Mouse (Mus musculus): ENCODE data around the gene Hnrnpf.

Gene Hnrnpf

DNA sequence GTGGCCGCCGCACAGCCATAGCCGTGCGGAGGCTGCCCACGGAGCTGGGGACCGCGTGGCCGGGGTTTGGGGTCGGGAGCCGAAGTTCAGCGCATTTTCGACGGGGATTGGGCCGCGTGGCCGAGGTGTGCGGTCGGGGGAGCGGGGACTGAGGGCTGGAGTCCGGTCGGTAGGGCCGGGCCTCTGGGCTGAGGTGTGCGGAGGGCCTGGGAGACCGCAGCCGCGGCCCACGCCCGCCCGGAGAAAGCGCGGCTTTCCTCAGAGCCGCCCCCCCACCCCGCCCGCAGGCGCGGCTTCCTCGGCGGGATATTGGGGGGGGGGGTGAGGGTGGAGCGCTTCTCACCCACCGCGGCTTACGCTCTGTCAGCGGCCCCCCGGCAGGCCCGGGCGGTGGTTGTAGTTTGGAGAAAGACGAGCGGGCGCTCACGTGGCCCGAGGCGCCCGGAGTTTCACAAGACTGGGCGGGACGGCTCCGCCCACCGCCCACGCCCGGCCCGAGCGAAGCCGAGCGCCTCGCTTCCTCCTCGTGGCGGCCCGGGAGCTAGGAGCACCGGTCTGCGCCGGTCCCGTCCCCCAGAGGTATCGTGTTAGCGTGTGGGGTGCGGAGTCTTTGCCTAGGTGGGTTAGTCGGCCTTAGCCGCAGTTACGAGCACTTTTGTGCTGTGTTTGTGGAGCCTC is 7.3 kb downstream of the Hnrnpf start:
- TF ChIP-seq GATA4 (IDR thresholded peaks at IDR 0.05; ENCODE audit: insufficient replicate concordance, low read length) = no peak

DNA sequence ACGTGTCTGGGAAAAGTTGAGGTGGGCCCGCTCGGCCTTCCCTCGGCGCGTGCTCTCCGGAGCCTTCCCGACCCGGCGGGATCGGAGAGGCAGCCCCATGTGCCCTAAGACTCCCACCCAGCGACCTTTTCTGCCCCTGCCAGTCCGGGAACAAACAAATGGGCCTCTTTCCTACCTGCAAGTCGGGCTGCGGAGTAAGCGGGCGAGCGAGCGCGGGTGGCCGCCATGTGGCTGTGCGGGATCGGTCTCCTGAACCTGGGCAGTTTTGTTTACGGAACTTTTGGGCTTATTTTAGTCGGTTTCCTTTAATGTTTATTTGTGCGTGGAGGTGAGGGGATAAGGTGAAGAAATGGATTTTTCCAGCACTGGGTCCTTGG is 7.8 kb downstream of the Hnrnpf start:
- TF ChIP-seq GATA4 (IDR thresholded peaks at IDR 0.05; ENCODE audit: insufficient replicate concordance, low read length) = no peak

DNA sequence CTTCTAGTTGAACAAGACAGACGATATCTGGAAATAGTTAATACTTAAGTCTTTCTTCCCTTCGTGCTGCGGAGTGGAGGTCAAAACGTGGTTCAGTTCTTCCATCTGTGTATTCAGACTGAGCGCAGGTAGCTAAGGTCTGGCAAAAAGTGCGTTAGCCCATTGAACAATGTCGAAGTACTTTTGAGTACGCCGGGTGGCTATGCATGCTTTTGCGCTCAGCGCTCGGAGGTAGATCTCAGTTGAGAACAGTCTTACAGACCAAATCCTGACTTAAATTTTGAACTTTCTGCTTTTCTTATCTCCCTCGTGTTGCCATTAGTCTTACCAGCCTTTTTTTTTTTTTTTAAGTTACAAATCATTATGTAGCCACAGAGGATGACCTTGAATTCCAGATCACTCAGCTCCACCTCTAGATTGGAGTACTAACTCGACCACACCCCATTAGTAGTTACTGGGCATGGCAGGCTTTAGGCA is 8.3 kb downstream of the Hnrnpf start:
- no peak for TF ChIP-seq GATA4 (IDR thresholded peaks at IDR 0.05; ENCODE audit: insufficient replicate concordance, low read length)

DNA sequence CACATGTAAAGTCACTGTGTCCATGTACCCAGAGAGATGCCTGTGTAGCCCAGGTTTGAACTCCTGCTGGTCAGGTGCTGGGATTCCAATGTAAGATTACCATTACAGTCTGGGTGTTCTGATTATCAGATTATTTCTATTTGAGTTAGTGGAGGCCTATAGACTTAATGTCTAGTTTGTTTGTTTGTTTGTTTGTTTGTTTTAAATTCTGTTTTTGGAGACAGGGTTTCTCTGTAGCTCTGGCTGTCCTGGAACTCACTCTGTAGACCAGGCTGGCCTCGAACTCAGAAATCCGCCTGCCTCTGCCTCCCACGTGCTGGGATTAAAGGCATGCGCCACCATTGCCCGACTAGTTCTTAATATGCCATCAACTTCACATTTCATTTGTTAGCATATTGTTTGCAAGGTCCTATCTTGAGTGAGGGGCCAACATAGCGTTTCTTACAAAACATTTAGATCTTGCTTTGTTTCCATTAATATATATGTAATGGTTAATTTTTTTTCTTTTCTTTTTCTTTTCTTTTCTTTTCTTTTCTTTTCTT is 10.1 kb downstream of the Hnrnpf start:
- TF ChIP-seq GATA4 (IDR thresholded peaks at IDR 0.05; ENCODE audit: insufficient replicate concordance, low read length) = no peak

DNA sequence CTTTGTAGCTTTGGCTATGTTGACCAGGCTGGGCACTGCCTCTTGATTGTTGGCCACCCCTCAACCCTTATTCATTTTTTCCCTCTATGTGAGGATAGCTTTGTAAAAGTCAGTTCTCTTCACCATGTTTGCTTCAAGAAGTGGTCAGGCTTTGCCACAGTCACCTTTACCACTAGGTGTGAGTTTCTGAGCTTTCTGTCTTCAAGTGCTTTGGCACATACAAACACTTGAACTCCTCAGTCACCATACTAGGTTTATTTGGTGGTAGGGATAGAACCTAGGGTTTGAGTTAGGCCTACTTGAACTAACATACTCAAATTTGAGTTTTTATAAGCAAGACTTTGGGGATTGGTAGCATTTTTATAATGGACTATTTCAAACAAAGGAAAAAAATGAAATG is 14.4 kb downstream of the Hnrnpf start:
- no peak for TF ChIP-seq GATA4 (IDR thresholded peaks at IDR 0.05; ENCODE audit: insufficient replicate concordance, low read length)

DNA sequence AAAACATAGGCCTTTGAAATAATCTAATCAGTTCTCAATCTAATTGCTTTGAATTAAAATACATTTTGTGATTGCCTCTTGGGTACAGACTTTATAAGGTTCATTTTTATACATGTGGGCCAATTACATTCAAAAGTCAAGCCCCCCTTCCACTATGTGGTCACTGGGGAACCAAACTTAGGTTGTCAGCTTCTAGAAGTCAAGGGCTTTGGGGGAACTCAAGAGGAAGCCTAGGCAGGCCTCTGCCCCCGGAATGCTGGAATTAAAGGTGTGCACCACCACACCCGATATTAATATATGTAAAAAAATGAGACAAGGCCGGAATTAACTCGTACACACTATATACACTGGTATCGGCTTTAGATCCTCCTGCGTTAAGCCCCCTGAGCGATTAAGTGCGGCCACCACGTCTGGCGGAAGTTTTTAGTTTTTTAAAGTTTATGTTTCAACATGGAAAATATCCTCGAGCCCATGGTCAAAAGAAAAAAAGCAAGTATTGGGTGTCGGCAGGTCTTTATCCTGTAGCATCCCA is 16.1 kb downstream of the Hnrnpf start:
- no peak for TF ChIP-seq GATA4 (IDR thresholded peaks at IDR 0.05; ENCODE audit: insufficient replicate concordance, low read length)

DNA sequence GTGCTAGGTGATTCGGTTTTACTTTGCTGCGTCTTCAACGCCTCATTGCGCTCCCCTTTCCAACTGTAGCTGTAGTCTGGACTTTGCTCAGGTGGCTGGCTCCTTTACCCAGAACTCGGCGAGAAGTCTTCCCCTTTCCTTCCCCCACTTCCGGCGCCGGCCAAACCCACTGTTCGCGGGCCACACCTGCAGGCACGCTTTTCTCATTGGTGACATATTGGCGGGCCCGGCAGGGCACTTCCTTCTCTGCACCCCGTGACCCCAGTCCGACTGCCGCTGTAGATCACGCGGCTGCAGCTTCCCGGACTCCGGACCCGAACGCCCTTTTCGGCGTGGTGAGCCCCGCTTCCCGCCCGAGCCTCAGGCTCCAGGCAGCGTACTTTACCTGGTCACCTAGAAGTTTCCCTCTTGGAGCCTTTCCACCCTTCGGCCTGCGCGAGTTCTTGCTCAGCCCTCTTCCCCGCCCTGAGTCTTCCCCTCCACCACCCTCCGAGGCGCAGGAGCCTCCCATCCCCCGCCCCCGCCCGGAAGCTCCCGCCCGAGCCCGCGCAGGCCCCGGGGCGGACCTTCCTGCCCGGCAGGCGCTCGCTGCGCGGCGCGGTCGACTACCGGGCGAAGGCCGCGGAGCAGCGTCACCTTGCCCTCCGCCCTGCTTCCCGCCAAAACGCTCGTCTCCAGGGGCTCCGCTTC is 16.8 kb downstream of the Hnrnpf start:
- TF ChIP-seq GATA4 (IDR thresholded peaks at IDR 0.05; ENCODE audit: insufficient replicate concordance, low read length) = no peak; the same call in 1 of the 2 replicates

DNA sequence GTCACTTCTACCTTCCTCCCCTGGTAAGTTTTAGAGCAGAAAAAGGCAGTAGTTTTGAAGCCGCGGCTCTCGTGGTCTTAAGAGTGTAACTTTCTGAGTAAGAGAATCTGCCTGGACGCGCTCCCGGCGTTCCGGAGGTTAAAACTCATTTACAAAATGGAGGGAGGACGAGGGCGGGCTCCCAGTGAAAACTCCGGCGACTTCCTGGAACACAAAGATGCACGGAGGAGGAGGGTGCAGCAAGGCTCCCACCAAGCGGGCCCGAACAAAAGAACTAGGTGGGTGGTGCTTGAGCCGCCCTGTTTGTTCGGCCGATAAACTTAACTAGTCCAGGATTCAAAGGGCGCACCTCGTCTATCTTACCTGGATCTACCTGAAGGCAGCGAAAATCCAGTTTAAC is 17.5 kb downstream of the Hnrnpf start:
- no peak for TF ChIP-seq GATA4 (IDR thresholded peaks at IDR 0.05; ENCODE audit: insufficient replicate concordance, low read length)

DNA sequence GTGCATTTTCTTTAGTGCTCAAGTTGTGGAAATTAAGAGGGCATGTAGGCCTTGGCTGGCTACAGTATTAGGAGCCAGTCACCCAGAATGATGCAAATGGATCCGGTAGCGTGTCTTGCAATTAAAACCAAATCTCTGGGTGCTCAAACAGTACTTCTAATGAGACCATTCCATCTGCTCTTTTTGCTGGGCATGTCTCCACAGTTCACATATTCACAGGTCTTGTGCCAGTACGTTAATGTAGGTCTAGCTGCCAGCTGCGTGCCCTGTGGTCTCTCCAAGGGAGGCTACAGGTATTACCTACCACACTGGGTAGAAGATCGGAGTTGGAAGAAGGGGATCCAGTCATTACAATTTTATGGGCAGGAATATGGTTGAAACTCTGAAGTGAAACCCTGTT is 17.9 kb downstream of the Hnrnpf start:
- TF ChIP-seq GATA4 (IDR thresholded peaks at IDR 0.05; ENCODE audit: insufficient replicate concordance, low read length) = no peak

DNA sequence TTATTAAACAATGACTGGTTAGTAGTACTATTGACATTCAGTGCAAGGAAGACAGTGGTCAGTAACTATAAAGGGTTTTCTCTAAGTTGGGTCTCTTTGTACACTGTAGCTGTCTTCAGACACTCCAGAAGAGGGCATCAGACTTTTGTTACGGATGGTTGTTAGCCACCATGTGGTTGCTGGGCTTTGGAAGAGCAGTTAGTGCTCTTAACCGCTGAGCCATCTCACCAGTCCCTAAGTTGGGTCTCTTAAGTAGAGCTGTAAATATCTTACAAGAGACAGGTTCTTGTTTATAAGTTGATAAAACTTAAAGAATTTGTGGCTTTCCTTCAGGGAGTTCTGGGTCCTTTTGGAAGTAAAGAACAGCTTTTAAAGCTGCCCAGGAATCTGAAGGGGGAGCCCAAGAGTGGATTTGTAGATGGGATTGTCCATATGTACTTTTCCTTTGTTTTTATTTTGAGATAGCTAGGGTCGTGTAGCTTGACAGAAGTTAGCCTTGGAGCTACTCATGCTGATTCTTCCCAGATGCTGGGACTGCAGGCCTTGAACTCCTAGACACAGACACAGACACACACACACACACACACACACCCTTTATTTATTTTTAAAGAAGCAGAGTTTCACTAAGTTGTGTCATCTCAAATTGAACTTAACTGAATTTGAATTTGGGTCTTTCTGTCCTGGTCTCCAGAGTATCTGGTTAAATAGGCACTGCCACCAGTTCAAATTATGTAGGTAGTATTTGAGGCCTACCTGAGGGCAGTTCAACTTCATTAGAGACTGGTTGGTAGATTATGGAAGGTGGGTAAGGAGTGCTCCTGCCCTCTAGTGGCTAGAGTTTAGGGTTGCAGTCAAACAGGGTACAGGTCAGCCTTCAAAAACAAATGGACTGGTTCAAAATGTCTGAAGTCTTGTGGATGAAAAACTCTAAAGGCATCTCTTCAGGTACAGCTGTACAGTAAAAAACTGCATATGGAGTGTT is 20.8 kb downstream of the Hnrnpf start:
- TF ChIP-seq GATA4 (IDR thresholded peaks at IDR 0.05; ENCODE audit: insufficient replicate concordance, low read length) = no peak

DNA sequence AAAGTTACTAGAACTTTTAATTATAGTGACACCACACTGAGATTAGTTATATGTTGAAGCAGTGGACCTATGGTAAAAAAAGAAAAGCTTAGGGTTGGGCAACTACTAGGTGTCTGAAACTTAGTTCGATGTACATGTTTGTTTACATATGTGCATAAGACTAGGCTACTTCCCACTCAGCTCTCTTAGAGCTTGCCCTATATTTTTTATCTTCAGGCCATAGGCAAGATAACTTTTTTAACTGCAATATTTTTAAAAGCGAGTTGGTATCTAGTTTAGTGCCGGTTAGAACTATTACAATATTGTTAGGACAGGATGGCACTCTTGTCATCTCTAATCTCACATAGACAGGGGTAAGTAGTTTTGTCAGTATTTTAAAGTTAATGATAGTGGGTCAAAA is 21.9 kb downstream of the Hnrnpf start:
- TF ChIP-seq GATA4 (IDR thresholded peaks at IDR 0.05; ENCODE audit: insufficient replicate concordance, low read length) = no peak

DNA sequence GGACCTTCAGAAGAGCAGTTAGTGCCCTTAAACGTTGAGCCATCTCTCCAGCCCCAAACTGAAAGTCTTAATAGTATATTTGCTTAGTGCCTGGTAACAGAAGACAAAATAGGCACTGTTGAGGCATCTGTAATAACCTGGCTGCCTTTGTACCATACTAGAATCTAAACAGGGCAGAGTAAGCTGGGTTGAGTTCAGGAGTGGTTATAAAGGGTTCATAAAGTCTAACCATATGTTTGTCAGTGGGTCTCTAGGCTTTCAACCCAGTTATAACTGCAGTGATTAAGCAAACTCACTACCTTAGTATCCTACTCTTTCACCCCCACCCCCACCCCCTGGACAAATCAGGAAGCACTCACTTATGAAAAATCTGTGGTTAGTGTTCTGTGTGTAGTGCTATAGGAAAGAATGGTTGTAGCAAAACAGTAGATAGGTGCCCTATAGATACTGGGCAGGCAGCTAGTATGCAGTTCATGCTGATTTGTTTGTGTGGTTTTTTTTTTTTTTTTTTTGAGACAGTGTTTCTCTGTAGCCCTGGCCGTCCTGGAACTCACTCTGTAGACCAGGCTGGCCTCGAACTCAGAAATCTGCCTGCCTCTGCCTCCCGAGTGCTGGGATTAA is 26.9 kb downstream of the Hnrnpf start:
- no peak for TF ChIP-seq GATA4 (IDR thresholded peaks at IDR 0.05; ENCODE audit: insufficient replicate concordance, low read length)

DNA sequence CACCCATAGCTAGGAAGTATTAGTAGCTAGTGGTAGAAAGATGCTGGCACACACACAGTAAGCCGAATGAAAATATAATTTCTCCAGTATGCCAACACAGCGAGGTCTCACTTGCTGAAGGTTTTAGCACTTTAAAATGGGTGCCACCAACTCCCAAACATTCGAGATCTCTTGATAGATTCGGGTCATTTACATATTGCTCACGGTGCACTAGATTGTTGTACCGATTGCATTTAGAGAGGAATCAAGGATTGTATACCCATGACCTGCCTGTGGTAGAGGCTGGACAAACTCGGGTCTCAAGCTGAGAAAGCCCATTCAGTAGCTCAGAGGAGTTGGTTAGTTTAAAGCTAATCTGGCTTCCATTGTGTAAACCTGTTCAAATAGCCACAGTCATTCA is 27.8 kb downstream of the Hnrnpf start:
- TF ChIP-seq GATA4 (IDR thresholded peaks at IDR 0.05; ENCODE audit: insufficient replicate concordance, low read length) = no peak

DNA sequence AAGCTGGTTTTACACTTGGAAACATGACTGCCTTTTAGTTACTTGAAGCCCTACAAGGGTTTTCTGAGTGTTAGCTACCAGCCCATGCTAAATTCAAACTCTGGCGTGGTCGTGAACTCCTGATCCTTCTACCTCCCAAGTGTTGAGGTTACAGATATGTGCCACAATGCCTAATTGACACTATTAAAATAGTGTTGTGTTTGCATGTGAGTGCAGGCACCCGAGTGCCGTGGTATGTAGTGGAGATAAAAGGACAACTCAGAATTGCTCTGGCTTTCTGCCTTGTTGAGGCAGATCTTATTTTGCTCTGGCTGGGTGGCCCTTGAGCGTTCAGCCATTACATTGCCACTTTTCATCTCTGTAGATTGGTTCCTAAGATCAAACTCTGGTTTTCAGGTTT is 28.6 kb downstream of the Hnrnpf start:
- TF ChIP-seq GATA4 (IDR thresholded peaks at IDR 0.05; ENCODE audit: insufficient replicate concordance, low read length) = no peak

Data from liver, adult (tissue).